Mouse (Mus musculus) midbrain, embryonic 15.5 days (tissue): ENCODE data around the gene Coq5. TPM values are rescaled to one million over a fixed set of nuclear protein-coding genes. Genes with fewer than 3 reads are reported as not detected.

Experiments used
- ATAC-seq: fragments of 200-750 bp; cut with Nextera tagmentation; replicated peaks from 2 replicates; pipeline ENCODE4 v1.8.0; 2017; ENCODE audit warnings: moderate TSS enrichment
- H3K27ac ChIP-seq: fragments of 300-500 bp; sonication (generic); 2 replicates; pipeline ENCODE4 v1.5.1; 2015; ENCODE audit warnings: mild to moderate bottlenecking, inconsistent platforms
- H3K27me3 ChIP-seq: fragments of 300-500 bp; sonication (generic); replicated peaks from 2 replicates; pipeline ENCODE4 v1.6.1; 2015; ENCODE audit warnings: inconsistent platforms
- H3K36me3 ChIP-seq: fragments of 300-500 bp; sonication (generic); replicated peaks from 2 replicates; pipeline ENCODE4 v1.6.1; 2015; ENCODE audit warnings: inconsistent platforms
- H3K4me1 ChIP-seq: fragments of 300-500 bp; sonication (generic); 2 replicates; pipeline ENCODE4 v1.6.1; 2015; ENCODE audit warnings: inconsistent platforms
- H3K4me2 ChIP-seq: fragments of 300-500 bp; sonication (generic); 2 replicates; pipeline ENCODE4 v1.6.1; 2015; ENCODE audit warnings: inconsistent platforms, mild to moderate bottlenecking, moderate library complexity
- H3K4me3 ChIP-seq: fragments of 300-500 bp; sonication (generic); 2 replicates; pipeline ENCODE4 v1.5.1; 2015; ENCODE audit warnings: mild to moderate bottlenecking, inconsistent platforms
- H3K9ac ChIP-seq: fragments of 300-500 bp; sonication (generic); 2 replicates; pipeline ENCODE4 v1.6.1; 2015; ENCODE audit warnings: mild to moderate bottlenecking, inconsistent platforms
- H3K9me3 ChIP-seq: fragments of 300-500 bp; sonication (generic); 2 replicates; pipeline ENCODE4 v1.6.1; 2016; ENCODE audit warnings: inconsistent platforms
- WGBS: fragments of 180-500 bp; shearing (Covaris S2); methylation state at CpG from one replicate; pipeline ENCODE4 v1.1.7; 2015; ENCODE audit warnings: mixed read lengths; 5-methylcytosine and 5-hydroxymethylcytosine counted together
- polyA plus RNA-seq: library from polyadenylated mRNA; unstranded; fragments of >200 nt; fragmentation: Nextera tagmentation; extraction: Ambion mirVana; gene quantifications from 2 replicates; pipeline ENCODE4 v1.2.1, GENCODE M21; 2015

Gene Coq5
- polyA plus RNA-seq, 1 experiment from 2014 or later: 57.0 TPM

DNA sequence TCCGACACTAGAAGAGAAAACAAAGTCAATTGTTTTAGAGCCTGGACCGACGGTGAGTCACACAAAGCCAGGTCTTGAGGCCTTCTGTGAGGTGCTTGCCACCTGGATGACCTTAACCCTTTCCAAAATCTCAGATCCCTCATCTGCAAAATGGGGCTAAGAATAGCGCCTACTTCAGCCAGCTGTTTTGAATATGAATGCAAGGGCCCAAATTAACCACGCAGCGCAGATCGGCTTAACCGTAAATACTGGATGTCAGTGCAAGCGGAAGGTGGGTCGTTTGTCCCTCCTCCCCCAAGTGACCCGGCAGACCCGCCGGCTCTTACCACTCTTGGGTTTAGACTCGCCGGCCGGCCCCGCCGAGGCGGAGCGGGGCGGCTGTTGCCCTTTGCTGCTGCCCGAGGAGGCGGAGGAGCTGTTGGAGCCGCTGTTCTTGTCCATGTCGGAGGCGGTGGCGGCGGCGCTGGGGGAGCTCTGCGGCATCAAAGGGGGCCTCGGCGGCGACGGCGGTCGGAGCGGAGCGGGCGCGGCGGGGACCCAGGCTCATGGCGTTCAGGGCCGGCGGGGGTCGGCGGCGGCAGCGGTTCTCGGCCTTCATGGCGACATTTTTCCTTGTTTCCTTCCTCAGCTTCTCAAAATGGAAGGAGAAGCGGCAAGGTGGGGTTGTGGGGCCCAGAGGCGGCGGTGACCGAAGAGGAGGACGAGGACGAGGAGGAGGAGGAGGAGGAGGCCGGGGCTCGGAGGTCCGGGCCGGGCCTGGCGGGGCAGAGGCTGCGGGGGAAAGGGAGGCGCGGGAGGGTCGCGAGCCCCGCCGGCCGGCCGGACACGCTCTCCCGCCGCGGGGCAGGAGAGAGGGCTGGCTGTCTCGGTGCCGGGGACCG, 7.3 kb upstream of the Coq5 start:
- Histone ChIP-seq H3K4me3 (peak overlapping the region; percentile 92), H3K36me3 (no peaks in the 10 kb centered on the region), H3K9ac (peak overlapping the region; percentile 98), H3K4me2 (peak overlapping the region; percentile 56), H3K27ac (peak overlapping the region; percentile 93), H3K27me3 (no peaks in the 10 kb centered on the region), H3K9me3 (no peaks in the 10 kb centered on the region), H3K4me1 (peaks cover 52% of the 10 kb centered on the region)
- WGBS: under 1% methylated on average over 68 of the region's 77 CpGs
- peak; percentile 62 for ATAC-seq

DNA sequence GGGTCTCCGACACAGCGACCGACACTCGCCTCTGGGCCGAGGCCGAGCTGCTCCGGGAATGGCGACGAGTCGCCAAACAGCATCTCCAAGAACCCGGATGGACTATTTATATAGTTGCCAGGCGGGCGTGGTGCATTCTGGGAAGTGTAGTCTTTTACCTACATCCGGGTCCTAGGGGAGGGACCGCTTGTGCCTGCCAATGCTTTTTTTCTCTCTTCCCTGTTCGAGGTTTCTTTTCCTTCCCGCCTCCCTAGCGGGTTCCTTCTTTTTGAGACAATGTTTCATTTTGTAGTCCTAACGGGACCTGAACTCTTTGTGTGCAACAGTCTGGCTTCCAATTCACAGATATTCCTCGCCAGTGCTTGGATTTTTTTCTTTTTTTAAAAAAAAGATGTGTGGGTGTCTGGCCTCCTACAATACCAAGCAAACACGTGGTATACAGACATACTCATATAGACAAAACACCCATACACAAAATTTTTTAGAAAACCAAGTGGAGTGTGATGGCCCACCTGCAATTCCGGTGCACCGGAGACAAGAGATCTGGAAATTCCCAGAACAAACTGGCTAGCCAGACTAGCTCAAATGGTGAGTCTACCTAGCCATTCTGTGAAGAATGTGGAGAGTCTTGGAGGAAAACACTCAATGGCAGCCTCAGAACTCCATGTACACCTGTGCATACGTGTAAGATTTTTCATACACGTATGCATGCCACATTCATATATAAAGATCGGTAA, 6.5 kb upstream of the Coq5 start, which contains the start of gene Rnf10:
Gene Rnf10 (minus strand): TSS at position 87 of the 737 bp plus-strand sequence.
- ATAC-seq: peak; percentile 91
- no peaks in the 10 kb centered on the region for H3K36me3 ChIP-seq
- peak within 1 kb of the TSS; percentile 92 for H3K4me3 ChIP-seq
- peak within 1 kb of the TSS; percentile 93 for H3K27ac ChIP-seq
- no peaks in the 10 kb centered on the region for H3K27me3 ChIP-seq
- peak within 1 kb of the TSS; percentile 98 for H3K9ac ChIP-seq
- H3K4me1 ChIP-seq: peaks cover 47% of the 10 kb centered on the region
- 12% methylated on average over 26 of the region's 26 CpGs for WGBS
- H3K9me3 ChIP-seq: no peaks in the 10 kb centered on the region
- H3K4me2 ChIP-seq: peak within 1 kb of the TSS; percentile 56

DNA sequence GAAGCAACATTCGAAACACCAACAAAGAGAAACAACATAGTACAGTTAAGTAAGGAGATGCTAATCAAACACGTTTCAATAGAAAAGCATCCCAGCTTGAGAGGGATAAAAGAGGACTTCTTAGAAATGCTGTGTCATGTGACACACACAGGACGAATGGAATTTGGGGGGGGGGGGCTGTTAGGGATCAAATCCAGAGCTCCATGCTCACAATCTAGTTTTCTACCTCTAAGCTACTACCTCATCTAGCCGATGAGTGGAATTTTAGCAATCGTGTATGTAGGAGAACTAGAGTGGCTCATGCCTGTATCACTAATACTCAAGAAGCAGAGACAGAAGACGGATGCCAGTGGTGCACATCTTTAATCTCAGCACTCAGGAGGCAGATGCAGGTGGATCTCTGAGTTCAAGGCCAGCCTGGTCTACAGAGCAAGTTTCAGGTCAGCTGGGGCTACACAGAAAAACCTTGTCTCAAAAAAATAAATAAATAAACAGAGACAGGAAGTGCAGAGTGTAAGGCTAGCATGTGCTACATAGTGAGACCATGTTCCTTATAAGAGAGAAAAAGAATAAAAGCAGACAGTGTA, 5.8 kb upstream of the Coq5 start:
- no peak overlapping the region for H3K4me3 ChIP-seq
- H3K27me3 ChIP-seq: no peaks in the 10 kb centered on the region
- no peaks in the 10 kb centered on the region for H3K36me3 ChIP-seq
- ATAC-seq: no peak
- peak overlapping the region; percentile 56 for H3K4me2 ChIP-seq
- peaks cover 42% of the 10 kb centered on the region for H3K4me1 ChIP-seq
- peak overlapping the region; percentile 93 for H3K27ac ChIP-seq
- no peaks in the 10 kb centered on the region for H3K9me3 ChIP-seq
- WGBS: 66% methylated on average over 6 of the region's 6 CpGs
- peak overlapping the region; percentile 49; the same call in 1 of the 2 replicates for H3K9ac ChIP-seq

DNA sequence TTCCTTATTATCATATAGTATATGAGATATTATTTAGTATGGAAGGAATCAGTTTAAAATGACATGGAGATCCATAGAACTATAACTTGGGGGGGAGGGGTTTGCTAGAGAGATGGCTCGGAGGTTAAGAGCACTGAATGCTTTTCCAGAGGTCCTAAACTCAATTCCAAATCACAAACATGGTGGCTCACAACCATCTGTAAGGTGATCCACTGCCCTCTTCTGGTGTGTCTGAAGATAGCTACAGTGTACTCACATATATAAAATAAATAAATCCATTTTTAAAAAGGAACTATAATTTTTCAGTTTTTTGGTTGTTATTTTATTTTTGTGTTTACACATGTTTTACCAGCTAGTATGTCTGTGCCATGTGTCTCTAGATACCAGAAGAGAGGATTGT, 5.1 kb upstream of the Coq5 start:
- Histone ChIP-seq H3K9me3 (no peaks in the 10 kb centered on the region), H3K4me3 (no peak overlapping the region), H3K4me1 (peaks cover 34% of the 10 kb centered on the region), H3K36me3 (no peaks in the 10 kb centered on the region), H3K27ac (no peak overlapping the region), H3K27me3 (no peaks in the 10 kb centered on the region), H3K4me2 (no peak overlapping the region), H3K9ac (no peak overlapping the region)
- WGBS: 58% methylated on average over 1 of the region's 1 CpGs
- ATAC-seq: no peak

DNA sequence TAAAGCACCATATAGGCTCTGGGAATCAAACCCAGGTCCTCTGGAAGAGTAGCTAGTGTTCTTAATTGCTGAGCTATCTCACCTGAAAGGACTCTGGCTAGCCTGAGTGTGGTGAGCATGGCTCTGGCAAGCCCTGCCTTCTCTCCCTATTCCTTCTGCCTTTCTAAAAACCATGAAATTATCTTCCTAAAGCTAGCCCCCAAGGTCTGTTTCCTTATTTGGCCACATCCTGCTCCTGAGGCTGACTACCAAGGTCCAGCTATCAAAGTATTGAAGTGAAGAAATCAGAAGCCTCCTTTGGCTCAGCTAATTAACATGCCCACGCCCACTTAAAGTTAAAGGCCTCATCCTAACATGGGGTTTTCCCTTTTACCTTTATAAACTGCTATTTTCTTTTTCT, 4.7 kb upstream of the Coq5 start:
- H3K9me3 ChIP-seq: no peaks in the 10 kb centered on the region
- no peak for ATAC-seq
- no peaks in the 10 kb centered on the region for H3K27me3 ChIP-seq
- H3K4me2 ChIP-seq: no peak overlapping the region
- H3K4me3 ChIP-seq: no peak overlapping the region
- 90% methylated on average over 1 of the region's 1 CpGs for WGBS
- no peak overlapping the region for H3K27ac ChIP-seq
- no peak overlapping the region for H3K9ac ChIP-seq
- peaks cover 30% of the 10 kb centered on the region for H3K4me1 ChIP-seq
- H3K36me3 ChIP-seq: no peaks in the 10 kb centered on the region

DNA sequence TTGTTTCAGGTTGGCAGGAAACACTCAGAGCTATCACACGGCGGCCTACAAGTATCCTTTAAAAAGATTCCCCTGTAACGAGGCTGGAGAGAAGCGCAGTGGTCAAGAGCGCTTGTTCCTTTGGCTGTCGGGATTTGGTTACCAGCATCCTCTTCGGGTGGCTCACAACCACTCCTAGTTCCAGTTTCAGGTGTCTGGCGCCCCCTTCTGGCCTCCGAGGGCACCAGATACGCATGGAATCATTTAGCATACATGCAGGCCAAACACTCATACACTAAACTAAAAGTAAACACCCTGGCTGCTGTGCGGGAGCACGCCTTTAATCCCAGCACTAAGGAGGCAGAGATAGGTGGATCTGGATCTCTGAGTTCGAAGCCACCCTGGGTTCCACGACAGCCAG, 3.5 kb upstream of the Coq5 start:
- Histone ChIP-seq H3K27me3 (no peaks in the 10 kb centered on the region), H3K36me3 (no peaks in the 10 kb centered on the region)

DNA sequence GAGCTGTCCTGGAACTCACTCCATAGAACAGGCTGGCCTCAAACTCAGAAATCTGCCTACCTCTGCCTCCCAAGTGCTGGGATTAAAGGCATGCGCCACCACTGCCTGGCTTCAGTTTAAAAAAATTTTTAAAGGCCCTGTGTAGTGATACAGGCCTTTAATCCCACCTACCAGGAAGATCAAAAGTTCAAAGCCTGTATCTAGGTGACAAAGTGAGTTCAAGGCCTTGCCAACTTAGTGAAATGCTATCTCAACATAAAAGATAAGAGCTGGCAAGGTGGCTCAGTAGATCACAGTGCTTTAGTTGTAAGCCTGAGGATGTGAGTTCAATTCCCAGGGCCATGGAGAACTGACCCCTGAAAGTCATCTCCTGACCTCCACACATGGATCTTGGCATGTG, 1.4 kb upstream of the Coq5 start:
- H3K4me1 ChIP-seq: peaks cover 20% of the 10 kb centered on the region
- H3K9me3 ChIP-seq: no peaks in the 10 kb centered on the region
- no peak for ATAC-seq
- no peak overlapping the region for H3K4me3 ChIP-seq
- H3K36me3 ChIP-seq: 0 out of 2 replicates have a peak, but pooled peaks cover 2% of the 10 kb centered on the region
- WGBS: 74% methylated on average over 1 of the region's 1 CpGs
- H3K27ac ChIP-seq: no peak overlapping the region
- no peaks in the 10 kb centered on the region for H3K27me3 ChIP-seq
- H3K9ac ChIP-seq: no peak overlapping the region
- no peak overlapping the region for H3K4me2 ChIP-seq

More for the DNA sequence above, 3.5 kb upstream of the Coq5 start:
- peaks cover 26% of the 10 kb centered on the region for H3K4me1 ChIP-seq
- H3K4me2 ChIP-seq: no peak overlapping the region
- 34% methylated on average over 14 of the region's 14 CpGs for WGBS
- H3K9me3 ChIP-seq: no peaks in the 10 kb centered on the region
- H3K4me3 ChIP-seq: no peak overlapping the region
- H3K27ac ChIP-seq: no peak overlapping the region
- no peak overlapping the region for H3K9ac ChIP-seq
- no peak for ATAC-seq

DNA sequence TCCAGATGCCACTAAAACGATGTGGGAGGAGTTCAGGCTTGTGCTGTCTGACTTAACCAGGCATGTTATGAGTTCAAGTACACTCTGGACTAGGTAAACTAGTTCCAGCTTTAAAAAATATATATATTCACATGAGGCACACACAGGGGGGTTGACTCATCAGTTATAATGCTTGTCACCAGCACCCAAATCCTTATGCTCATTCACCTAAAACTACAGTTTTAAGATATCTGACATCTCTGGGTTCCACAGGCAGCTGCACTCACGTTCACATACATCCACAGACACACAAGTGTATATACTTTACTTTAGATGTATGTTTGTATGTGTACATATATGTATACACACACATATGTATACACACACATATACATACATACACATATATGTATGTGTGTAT, 681 bp upstream of the Coq5 start:
- H3K4me1 ChIP-seq: peaks cover 14% of the 10 kb centered on the region
- 59% methylated on average over 2 of the region's 2 CpGs for WGBS

DNA sequence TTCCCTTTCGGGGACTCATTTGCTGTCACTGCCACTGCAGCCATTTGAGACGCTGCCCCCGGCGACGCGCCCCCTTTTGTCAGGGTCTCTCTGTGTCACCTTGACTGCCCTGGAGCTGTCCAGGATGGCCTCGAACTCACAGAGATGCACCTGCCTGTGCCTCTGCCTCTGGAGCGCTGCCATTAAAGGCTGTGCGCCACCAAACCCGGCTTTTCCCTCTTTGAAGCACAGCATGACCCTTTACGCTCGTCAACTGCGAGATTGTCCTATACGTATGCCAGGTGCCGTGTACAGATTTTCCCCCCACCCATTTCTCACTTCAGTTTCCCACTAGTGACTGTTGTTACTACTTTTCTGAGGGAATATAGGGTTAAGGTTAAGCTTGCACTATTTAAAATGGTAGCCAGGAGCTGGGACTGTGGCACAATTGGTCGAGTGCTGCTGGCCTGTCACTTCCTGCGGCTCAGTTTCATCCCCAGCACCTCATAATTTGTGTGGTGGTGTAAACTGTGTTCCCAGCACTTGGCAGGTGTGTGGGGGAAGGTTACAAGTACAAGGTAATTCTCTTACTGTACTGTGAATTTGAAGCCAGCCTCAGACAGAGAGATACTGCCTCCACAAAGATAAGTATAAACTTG, 703 bp downstream of the Coq5 start:
- H3K27me3 ChIP-seq: no peaks in the 10 kb centered on the region
- no peaks in the 10 kb centered on the region for H3K9me3 ChIP-seq
- H3K36me3 ChIP-seq: peaks cover 15% of the 10 kb centered on the region
- peak overlapping the region; percentile 68 for H3K27ac ChIP-seq
- H3K4me3 ChIP-seq: peak overlapping the region; percentile 86
- no peak for ATAC-seq
- 8% methylated on average over 17 of the region's 17 CpGs for WGBS
- H3K4me1 ChIP-seq: peaks cover 12% of the 10 kb centered on the region
- peak overlapping the region; percentile 65 for H3K4me2 ChIP-seq
- H3K9ac ChIP-seq: peak overlapping the region; percentile 81

More for the DNA sequence above, 681 bp upstream of the Coq5 start:
- Histone ChIP-seq H3K27ac (no peak overlapping the region), H3K36me3 (peaks cover 6% of the 10 kb centered on the region; the same call in 1 of the 2 replicates), H3K4me2 (no peak overlapping the region), H3K9ac (no peak overlapping the region), H3K4me3 (no peak overlapping the region), H3K27me3 (no peaks in the 10 kb centered on the region), H3K9me3 (no peaks in the 10 kb centered on the region)
- 0 out of 2 replicates have a peak, but pooled peaks have one; percentile 27 for ATAC-seq

DNA sequence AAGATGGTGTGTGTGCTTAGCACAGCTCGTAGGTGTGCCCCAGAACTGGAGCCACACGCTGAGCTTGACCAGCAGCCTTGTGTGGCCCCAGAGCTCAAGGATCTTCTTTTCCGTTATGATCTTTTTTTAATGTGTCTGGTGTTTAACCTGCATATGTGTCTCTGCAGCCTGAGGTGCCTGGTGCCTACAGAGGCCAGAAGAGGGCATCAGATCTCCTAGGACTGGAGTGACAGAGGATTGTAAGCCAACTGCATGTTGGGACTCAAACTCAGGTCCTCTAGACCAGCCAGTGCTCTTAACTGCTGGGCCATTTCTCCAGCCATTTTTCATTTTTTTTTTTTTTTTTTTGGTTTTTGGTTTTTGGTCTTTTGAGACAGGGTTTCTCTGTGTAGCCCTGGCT, 5.3 kb downstream of the Coq5 start:
- Histone ChIP-seq H3K4me3 (no peak overlapping the region), H3K36me3 (peaks cover 35% of the 10 kb centered on the region), H3K9me3 (no peaks in the 10 kb centered on the region), H3K4me2 (no peak overlapping the region), H3K27me3 (no peaks in the 10 kb centered on the region), H3K27ac (no peak overlapping the region), H3K9ac (no peak overlapping the region), H3K4me1 (peaks cover 12% of the 10 kb centered on the region)
- 90% methylated on average over 3 of the region's 3 CpGs for WGBS
- no peak for ATAC-seq

DNA sequence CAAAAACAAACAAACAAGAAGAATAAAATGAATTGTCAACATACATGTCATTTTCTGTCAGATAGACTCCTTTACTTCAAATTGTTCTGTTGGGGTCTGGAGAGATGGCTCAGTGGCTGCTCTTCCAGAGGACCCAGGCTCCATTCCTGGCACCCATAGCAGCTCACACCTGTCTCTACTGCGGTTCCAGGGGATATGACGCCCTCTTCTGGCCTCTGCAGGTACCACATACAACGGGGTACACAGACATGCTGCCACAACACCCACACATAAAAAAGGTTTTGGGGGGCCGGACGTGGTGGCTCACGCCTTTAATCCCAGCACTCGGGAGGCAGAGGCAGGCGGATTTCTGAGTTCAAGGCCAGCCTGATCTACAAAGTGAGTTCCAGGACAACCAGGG, 14.7 kb downstream of the Coq5 start:
- WGBS: 89% methylated on average over 8 of the region's 8 CpGs
- H3K27me3 ChIP-seq: no peaks in the 10 kb centered on the region
- no peaks in the 10 kb centered on the region for H3K9me3 ChIP-seq
- no peak overlapping the region for H3K9ac ChIP-seq
- H3K27ac ChIP-seq: no peak overlapping the region
- no peak for ATAC-seq
- H3K4me3 ChIP-seq: no peak overlapping the region
- peaks cover 14% of the 10 kb centered on the region for H3K4me1 ChIP-seq
- H3K36me3 ChIP-seq: peaks cover 29% of the 10 kb centered on the region
- no peak overlapping the region for H3K4me2 ChIP-seq

DNA sequence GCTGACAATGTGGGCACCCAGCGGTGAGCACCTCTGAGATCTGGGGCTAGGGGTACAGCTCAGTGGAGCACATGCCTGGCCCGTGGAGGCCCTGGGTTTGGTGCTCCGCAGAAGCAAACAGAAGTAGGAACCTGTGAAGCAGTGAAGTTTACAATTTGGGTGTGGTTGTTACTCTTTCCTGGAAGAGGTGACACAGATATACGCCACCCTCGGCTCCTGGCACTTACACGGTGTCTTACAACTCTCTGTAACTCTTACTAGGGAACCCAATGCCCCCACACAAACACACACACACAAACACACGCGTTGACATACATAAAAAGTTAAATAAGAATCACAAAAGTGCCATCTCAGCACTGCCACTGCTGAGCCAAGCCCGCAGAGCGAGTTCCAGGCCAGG, 16.9 kb downstream of the Coq5 start:
- Histone ChIP-seq H3K36me3 (peaks cover 16% of the 10 kb centered on the region), H3K4me3 (no peak overlapping the region), H3K9ac (no peak overlapping the region), H3K4me2 (no peak overlapping the region), H3K4me1 (peaks cover 22% of the 10 kb centered on the region), H3K9me3 (no peaks in the 10 kb centered on the region), H3K27me3 (no peaks in the 10 kb centered on the region), H3K27ac (no peak overlapping the region)
- no peak for ATAC-seq
- 89% methylated on average over 10 of the region's 10 CpGs for WGBS
